Mouse (Mus musculus) E14TG2a.4 (cell line): ENCODE measurements around the gene Lbp.

Experiments used
- CTCF ChIP-seq: conservative IDR thresholded peaks from 2 replicates; pipeline ENCODE4 v1.5.1; 2014; ENCODE audit warnings: low read length
- NANOG ChIP-seq: IDR thresholded peaks from 2 replicates; pipeline ENCODE4 v1.6.1; 2014; ENCODE audit warnings: borderline replicate concordance, low read length, mixed read lengths
- POU5F1 ChIP-seq: IDR thresholded peaks from 2 replicates; pipeline ENCODE4 v1.6.1; 2014; ENCODE audit warnings: low read length, borderline replicate concordance

DNA sequence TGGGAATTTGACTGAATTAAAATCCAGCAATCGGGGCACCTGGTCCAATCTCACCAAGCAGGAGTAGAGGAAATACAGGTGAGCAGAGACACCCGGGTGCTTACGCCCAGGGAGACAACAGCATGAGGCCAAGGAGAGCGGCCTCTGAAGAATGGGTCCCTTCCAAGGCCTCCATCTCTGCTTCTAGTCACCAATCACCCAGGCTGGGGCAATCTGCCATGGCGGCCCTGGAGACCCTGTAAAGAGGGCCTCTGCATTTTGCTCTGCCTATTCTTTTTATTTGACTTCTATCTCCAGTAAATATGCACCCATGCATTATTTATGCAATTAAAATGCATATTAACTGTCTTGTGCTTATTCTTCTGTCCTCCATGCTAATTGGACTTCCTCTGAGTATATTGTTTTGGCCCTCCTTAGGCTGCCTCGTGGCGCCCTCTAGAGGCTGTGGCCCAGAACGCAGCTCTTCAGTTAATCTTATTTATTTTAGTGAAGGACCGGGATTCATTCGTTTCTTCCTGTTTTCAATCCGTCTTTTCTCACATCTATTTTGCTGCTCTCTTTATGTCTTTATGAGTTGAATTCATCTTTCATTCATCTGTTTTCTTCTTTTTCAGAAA is 33.8 kb downstream of the Lbp start:
- TF ChIP-seq CTCF (peak; percentile 97), NANOG (no peak), POU5F1 (no peak)
